Mouse (Mus musculus): ENCODE measurements at regions not wholly inside any gene's neighbourhood (a gene's known extent, or its start where the extent isn't known, plus 50 kb on each side); places are given as distances from the start of the nearest gene placed in this dataset.

DNA sequence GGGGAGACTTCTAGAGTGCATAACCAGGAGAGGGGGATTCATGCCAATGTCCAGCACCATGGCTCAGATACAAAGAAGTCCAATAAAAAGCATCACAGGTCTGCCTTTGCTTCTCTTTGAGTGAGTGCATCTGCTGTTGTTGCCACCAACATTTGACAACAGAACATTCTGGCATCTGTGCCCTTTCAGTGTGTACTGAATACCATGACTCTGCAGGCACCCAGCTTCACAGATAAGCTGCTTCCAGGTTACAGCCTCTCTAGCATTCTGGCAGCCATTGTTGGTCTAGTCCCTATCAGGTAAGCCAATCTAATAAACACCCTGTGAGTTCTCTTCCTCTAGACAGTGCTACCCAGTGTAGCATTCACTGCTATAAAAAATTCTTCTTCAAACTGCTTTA is 160.4 kb upstream of the AI593442 start:
- no peak for DNase-seq

DNA sequence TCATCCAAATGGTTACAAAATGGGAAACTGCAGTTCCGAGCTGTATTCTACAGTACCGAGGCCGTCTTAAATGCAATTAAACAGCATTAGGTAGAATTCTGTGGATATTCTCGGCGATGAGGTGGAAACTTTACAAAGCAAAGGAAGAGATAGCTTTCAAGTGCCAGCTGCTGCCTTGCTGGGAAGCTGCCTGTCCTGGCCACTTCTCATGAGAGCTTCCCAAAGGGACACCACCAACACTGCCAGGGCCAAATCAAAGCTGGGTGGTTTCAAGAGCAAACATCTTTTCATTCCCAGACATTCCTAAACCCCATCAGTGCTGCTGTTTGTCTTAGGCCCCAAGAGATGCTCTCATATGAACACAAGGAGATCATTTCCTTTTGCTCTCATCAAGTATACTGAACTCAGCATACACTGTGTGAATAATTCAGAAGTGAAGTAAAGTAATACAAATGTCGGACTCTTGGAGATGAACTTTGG is 156.6 kb upstream of the AI593442 start:
- DNase-seq = no peak

DNA sequence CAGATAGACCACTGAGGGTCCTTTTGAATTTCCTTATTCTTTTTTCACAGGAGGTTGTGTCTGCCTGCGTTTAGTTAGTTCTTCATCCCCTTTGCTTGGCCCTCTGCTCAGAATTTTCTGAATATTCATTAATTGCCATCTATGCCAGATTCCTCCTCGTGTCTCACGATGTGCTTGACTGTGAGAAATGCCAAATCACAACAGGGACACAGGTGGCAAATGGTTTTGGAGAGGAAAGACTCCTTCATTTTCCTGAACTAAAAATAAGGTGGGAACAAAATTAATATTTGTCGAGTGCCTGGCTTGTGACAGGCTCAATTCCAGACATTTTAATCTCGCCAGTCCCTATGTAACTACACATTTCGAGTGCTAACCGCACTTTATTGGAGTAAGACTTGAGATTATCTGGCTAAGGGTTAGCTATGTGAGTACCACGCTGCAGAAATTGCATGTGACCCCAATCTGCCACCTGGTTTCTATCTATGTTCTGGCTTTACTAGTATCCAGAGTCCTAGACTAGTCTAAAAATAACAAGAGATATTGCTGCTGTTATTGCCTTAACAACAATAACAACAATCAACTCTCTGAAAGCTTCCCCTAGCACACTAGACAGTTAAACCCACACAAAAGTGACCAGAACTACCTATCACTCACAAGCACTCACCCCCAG is 156.0 kb upstream of the AI593442 start:
- no peak for DNase-seq

- DNase-seq = no peak
Measured at GRCm38 (mm10) chr9:52826781-52827180, 147.2 kb upstream of the AI593442 start.

- no peak for DNase-seq
Measured at GRCm38 (mm10) chr9:52816309-52816708, 136.7 kb upstream of the AI593442 start.

DNA sequence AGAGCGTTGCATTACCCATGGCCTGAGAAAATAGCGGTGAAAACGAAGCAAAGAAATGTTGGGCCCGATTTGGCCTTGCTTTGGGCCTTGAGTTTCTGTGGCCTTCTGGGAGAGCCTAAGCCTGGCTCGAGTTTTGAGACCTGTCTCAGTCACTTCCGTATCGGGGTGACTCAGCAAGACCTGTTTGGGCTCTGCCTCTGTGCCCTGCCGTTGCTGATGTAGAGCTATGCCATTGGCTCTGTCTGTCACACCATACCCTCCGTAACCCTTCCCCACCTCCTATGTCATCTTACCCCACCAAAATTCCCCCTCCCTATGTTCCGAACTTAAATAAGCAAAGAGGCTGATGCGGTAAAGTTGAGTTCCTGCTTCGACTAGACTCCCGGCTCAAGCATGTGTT is 123.4 kb upstream of the AI593442 start:
- DNase-seq = no peak

GRCm38 (mm10) chr9:52801801-52802200 is 122.2 kb upstream of the AI593442 start:
- DNase-seq = no peak

DNA sequence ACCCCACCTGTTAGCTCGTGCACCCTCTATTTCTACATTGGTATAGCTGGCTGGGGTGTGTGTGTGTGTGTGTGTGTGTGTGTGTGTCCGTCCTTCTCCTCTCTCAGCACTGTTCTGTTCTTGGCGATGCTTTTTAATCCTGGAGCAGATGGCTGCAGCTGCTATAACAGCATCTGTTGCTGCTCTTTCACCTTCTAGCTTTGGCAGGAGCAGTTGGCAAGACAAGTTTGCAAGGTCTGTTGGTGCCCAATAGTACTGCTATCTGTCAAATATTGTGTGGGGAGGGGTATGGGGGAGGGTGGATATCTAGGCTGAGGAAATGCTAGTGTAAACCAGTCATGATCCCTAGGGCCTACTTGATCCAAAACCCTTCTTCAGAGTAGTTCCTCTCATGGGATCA is 120.9 kb upstream of the AI593442 start:
- no peak for DNase-seq

GRCm38 (mm10) chr9:52792596-52792995 is 113.0 kb upstream of the AI593442 start:
- DNase-seq = peak; percentile 29

- no peak for DNase-seq
Measured at GRCm38 (mm10) chr9:52782520-52782919, 102.9 kb upstream of the AI593442 start.

GRCm38 (mm10) chr9:52776542-52776941 is 97.0 kb upstream of the AI593442 start:
- DNase-seq = no peak

- DNase-seq = no peak
Measured at GRCm38 (mm10) chr9:52775232-52775631, 95.7 kb upstream of the AI593442 start.

GRCm38 (mm10) chr9:52768056-52768455 is 88.5 kb upstream of the AI593442 start:
- DNase-seq = no peak

DNA sequence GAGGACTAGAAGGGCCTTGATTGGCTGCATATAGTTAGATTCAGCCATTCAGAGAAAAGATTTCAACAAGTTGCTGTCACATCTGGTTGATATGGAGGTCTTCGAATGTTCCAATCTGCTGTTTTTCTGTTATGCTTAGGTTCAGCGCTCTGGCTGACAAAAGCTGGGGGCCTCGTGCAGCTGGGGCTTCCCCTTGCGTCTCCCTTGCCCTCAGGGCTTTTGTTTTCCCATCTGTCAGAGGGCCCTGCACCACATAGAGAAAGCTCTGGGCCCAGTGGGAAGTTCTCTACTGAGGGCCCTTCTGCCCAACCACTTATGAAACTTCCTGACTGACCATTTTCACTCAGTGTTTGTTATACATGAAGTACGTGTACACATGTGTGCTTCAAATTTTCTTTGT is 86.2 kb upstream of the AI593442 start:
- no peak for DNase-seq

GRCm38 (mm10) chr9:52762836-52763235 is 83.3 kb upstream of the AI593442 start:
- no peak for DNase-seq

GRCm38 (mm10) chr9:52761257-52761656 is 81.7 kb upstream of the AI593442 start:
- DNase-seq = no peak

DNA sequence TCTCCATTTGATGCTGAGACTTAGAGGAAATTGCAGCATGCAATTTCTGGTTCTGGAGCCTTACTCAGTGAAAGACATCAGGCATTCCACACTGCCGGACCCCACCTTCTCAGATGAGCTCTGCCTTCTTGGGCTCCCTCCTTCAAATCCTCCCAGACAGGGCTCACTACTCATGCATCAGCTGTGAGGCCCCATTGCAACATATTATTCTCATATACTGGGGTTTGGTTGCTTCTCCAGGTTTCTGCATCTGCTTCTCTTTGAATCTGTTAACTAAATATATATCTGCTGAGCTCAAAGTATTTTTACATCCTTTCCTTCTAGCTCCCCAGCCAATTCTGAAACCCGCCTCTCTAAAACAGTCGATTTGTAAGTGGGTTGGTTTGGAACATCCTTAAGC is 68.8 kb upstream of the AI593442 start:
- DNase-seq = no peak

DNA sequence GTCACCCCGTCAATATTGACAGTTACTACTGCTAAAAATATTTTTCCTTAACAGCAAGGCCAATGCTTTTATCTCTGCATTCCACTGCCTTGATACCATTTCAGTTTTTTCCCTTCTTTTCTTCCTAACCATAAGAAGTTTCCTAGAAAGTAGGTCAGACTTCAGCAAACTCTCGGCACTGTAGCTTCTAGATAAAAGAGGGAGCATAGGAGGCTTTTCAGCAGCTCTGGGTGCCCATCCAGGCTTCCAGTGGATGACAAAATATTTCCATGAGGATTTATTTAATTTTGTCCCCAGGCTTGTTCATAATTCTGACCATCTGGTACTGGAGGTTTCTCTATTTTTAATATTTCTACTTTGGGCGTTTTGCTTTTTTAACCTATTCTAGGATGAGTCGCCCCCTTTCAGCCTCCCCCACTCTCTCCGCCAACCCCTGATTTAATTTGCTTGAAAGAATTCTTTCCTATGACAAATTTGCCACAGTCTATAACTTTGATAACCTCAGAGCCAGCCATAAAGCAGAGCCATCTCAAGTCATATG is 59.0 kb upstream of the AI593442 start:
- DNase-seq = no peak
